Mouse (Mus musculus): ENCODE results near the gene Dnaaf1.

DNA sequence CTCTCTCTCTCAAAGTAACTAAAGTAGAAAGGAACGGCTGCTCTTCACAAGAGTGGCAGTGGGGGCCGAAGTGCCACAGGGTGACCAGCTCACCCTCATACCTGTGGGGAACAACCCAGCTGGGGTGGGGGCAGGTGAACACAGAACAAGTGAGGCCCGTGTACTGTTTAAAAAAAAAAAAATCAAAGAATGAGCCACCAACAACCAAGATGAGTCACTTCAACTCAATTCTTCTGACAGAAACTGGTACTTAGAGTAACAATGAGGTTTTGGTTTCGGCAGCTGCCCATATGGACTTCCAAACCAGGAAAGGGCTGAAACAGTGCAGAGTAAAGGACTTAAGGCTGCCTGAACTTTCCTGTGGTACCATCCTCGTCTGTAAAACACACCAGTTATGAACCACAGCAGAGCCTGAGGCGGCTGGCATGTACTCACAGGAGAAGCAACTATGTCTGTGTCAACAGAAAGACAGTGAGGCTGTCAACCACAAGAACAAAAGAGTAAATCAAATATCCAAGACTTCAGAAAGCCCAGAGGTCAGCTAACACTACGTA, 26.4 kb upstream of the Dnaaf1 start:
- TF ChIP-seq POLR2A (IDR thresholded peaks at IDR 0.05; ENCODE audit: insufficient read depth, low read depth, low read length) (no peak), CTCF (IDR thresholded peaks at IDR 0.05) (no peak), EP300 (IDR thresholded peaks at IDR 0.05; ENCODE audit: insufficient read depth, low read depth, low read length) (no peak)

Measured in heart, adult 2 months (tissue).